Comparison of ENCODE assay signal across 13 mouse cellular contexts in genomic region chr1:165701562-165701961, GRCm38 (mm10). TPM values are rescaled to one million over a fixed set of nuclear protein-coding genes. Genes with fewer than 3 reads are reported as not detected.
DNase-seq lines count a peak whose midpoint lies in the region; ATAC-seq and TF ChIP-seq lines count a peak whose summit lies in the region.
"Had no signal": no experiment of that assay in that cellular context is flagged by ENCODE, and none has a peak within 500 bp of the region (broad histone marks: within the 10 kb centered on the region; RNA-seq: fewer than 3 reads in every experiment).

No protein-coding gene starts in this region.

- no peak for TF ChIP-seq RAD21 in CH12.LX (IDR thresholded peaks at IDR 0.05; ENCODE audit: low read depth, low read length)

- H3K27me3 ChIP-seq in intestine, embryonic 14.5 days (replicated peaks; ENCODE audit: control insufficient read depth, insufficient read depth, low read length), result no peaks in the 10 kb centered on the region
- H3K27me3 ChIP-seq in intestine, embryonic 16.5 days (replicated peaks; ENCODE audit: control insufficient read depth, insufficient read depth, low read length), result no peaks in the 10 kb centered on the region
- H3K27me3 ChIP-seq in CH12.LX (replicated peaks), result no peaks in the 10 kb centered on the region
- H3K27me3 ChIP-seq in liver, embryonic 13.5 days, result peaks cover 37% of the 10 kb centered on the region
- peaks cover 2% of the 10 kb centered on the region for H3K27me3 ChIP-seq in hindbrain, embryonic 11.5 days (ENCODE audit: control insufficient read depth, insufficient read depth, low read length)

- no peak for TF ChIP-seq CTCF in CH12.LX (conservative IDR thresholded peaks at IDR 0.05 in 1 of 2, IDR thresholded peaks at IDR 0.05 in 1 of 2; ENCODE audit: low read depth in 2 of 2, low read length in 2 of 2)

- H3K4me2 ChIP-seq in intestine, embryonic 14.5 days (ENCODE audit: low read length), result peak overlapping the region; percentile 45; the same call in 1 of the 2 replicates
- H3K4me2 ChIP-seq in intestine, embryonic 16.5 days (ENCODE audit: low read depth, low read length), result no peak overlapping the region
- H3K4me2 ChIP-seq in CH12.LX (ENCODE audit: insufficient read depth, low read depth, poor library complexity, severe bottlenecking), result peak overlapping the region; percentile 40
- peak overlapping the region; percentile 2; the same call in 1 of the 2 replicates for H3K4me2 ChIP-seq in liver, embryonic 13.5 days
- no peak overlapping the region for H3K4me2 ChIP-seq in hindbrain, embryonic 11.5 days (replicated peaks; ENCODE audit: low read depth, low read length)
- H3K4me2 ChIP-seq: midbrain, embryonic 12.5 days had no signal

- TF ChIP-seq EP300 in CH12.LX (IDR thresholded peaks at IDR 0.05; ENCODE audit: low read length), result no peak

- in situ Hi-C loops in CH12.LX (cut with MboI; ENCODE audit: low pct_ligation_motif_present, low pct_unique_long_range_greater_than_20kb, low sequenced_read_pairs), result no loop called here

- dilution Hi-C loops in CH12.LX (cut with MboI; ENCODE audit: extremely low pct_ligation_motif_present, extremely low pct_unique_long_range_greater_than_20kb, low sequenced_read_pairs), result no loop called here

- no peak for ATAC-seq in intestine, embryonic 14.5 days (replicated peaks; ENCODE audit: low FRiP score, low TSS enrichment, low read depth)
- ATAC-seq in intestine, embryonic 16.5 days, result no peak
- ATAC-seq in liver, embryonic 13.5 days (ENCODE audit: low read depth), result no peak
- no peak for ATAC-seq in hindbrain, embryonic 11.5 days (ENCODE audit: low FRiP score)
- ATAC-seq: hindbrain, postnatal 0 days had no signal

- H3K4me1 ChIP-seq in intestine, embryonic 14.5 days (replicated peaks; ENCODE audit: control insufficient read depth, insufficient read depth, low read length), result peaks cover 64% of the 10 kb centered on the region
- H3K4me1 ChIP-seq in intestine, embryonic 16.5 days (ENCODE audit: control insufficient read depth, insufficient read depth, low read length), result peaks cover 33% of the 10 kb centered on the region
- peaks cover 28 to 85% of the 10 kb centered on the region in 2 experiments for H3K4me1 ChIP-seq in CH12.LX (ENCODE audit: control insufficient read depth in 1 of 2, insufficient read depth in 2 of 2)
- H3K4me1 ChIP-seq in liver, embryonic 13.5 days (replicated peaks), result peaks cover 49% of the 10 kb centered on the region
- H3K4me1 ChIP-seq in hindbrain, embryonic 11.5 days (replicated peaks; ENCODE audit: control insufficient read depth, insufficient read depth, low read length), result no peaks in the 10 kb centered on the region

- WGBS in intestine, embryonic 14.5 days, result 30% methylated on average over 9 of the region's 9 CpGs
- WGBS in intestine, embryonic 16.5 days, result 41% methylated on average over 9 of the region's 9 CpGs
- WGBS in liver, embryonic 13.5 days (ENCODE audit: insufficient replicate concordance), result 29% methylated on average over 9 of the region's 9 CpGs
- 58% methylated on average over 9 of the region's 9 CpGs for WGBS in hindbrain, embryonic 11.5 days

- H3K9ac ChIP-seq in intestine, embryonic 14.5 days (ENCODE audit: low read length), result no peak overlapping the region
- H3K9ac ChIP-seq in intestine, embryonic 16.5 days (ENCODE audit: low read depth, low read length), result no peak overlapping the region
- peak overlapping the region; percentile 53; the same call in 1 of the 2 replicates for H3K9ac ChIP-seq in CH12.LX (ENCODE audit: insufficient read depth, low read depth)
- H3K9ac ChIP-seq in liver, embryonic 13.5 days, result no peak overlapping the region
- no peak overlapping the region for H3K9ac ChIP-seq in hindbrain, embryonic 11.5 days (ENCODE audit: low read depth, low read length)
- H3K9ac ChIP-seq: limb, embryonic 13.5 days; midbrain, embryonic 12.5 days; neural tube, embryonic 12.5 days had no signal

- no peak for TF ChIP-seq POLR2A in CH12.LX (IDR thresholded peaks at IDR 0.05; ENCODE audit: low read depth, low read length)

- no peak for DNase-seq in intestine, embryonic 14.5 days (ENCODE audit: low spot score)
- DNase-seq in A20 (ENCODE audit: low read depth, low spot score) (peak; percentile 64), CH12.LX (ENCODE audit: extremely low read depth) (no peak)
- no peak for DNase-seq in liver, embryonic 13.5 days
- no peak for DNase-seq in adrenal gland, adult (ENCODE audit: inconsistent age in 2 of 2, low spot score in 1 of 2)
- no peak for DNase-seq in adrenal gland, adult 18-20 months (ENCODE audit: low spot score in 2 of 2)
- DNase-seq in hindbrain, embryonic 11.5 days (ENCODE audit: low spot score), result no peak

- H3K9me3 ChIP-seq in intestine, embryonic 14.5 days (ENCODE audit: control insufficient read depth, low read length), result no peaks in the 10 kb centered on the region
- H3K9me3 ChIP-seq in intestine, embryonic 16.5 days (ENCODE audit: control insufficient read depth, low read length), result no peaks in the 10 kb centered on the region
- H3K9me3 ChIP-seq in CH12.LX (replicated peaks; ENCODE audit: low read length), result no peaks in the 10 kb centered on the region
- H3K9me3 ChIP-seq in liver, embryonic 13.5 days (replicated peaks), result no peaks in the 10 kb centered on the region
- H3K9me3 ChIP-seq in hindbrain, embryonic 11.5 days (ENCODE audit: control insufficient read depth, low read length), result no peaks in the 10 kb centered on the region
- H3K9me3 ChIP-seq: forebrain, embryonic 10.5 days; limb, embryonic 13.5 days; midbrain, embryonic 12.5 days; neural tube, embryonic 12.5 days had no signal

- no peak overlapping the region for H3K27ac ChIP-seq in intestine, embryonic 14.5 days (ENCODE audit: low read depth)
- H3K27ac ChIP-seq in intestine, embryonic 16.5 days (ENCODE audit: low read length), result no peak overlapping the region
- peak overlapping the region; percentile 88 for H3K27ac ChIP-seq in CH12.LX (ENCODE audit: insufficient read depth, low read depth)
- no peak overlapping the region for H3K27ac ChIP-seq in liver, embryonic 13.5 days
- no peak overlapping the region for H3K27ac ChIP-seq in hindbrain, embryonic 11.5 days (ENCODE audit: low read depth, low read length)
- H3K27ac ChIP-seq: forebrain, embryonic 10.5 days; hindbrain, postnatal 0 days; limb, embryonic 13.5 days; midbrain, embryonic 12.5 days; neural tube, embryonic 12.5 days had no signal

- peaks cover 13% of the 10 kb centered on the region for H3K79me2 ChIP-seq in CH12.LX (replicated peaks; ENCODE audit: control insufficient read depth, extremely low read depth, insufficient read depth, poor library complexity, severe bottlenecking)

- no peak overlapping the region for H3K4me3 ChIP-seq in intestine, embryonic 14.5 days (ENCODE audit: low read depth, low read length)
- no peak overlapping the region for H3K4me3 ChIP-seq in intestine, embryonic 16.5 days (ENCODE audit: low read length)
- peak overlapping the region in 2 of 3 experiments; percentile 13 to 38 for H3K4me3 ChIP-seq in CH12.LX (replicated peaks in 1 of 3; ENCODE audit: low read depth in 2 of 3, low read length in 2 of 3, poor library complexity in 1 of 3)
- no peak overlapping the region for H3K4me3 ChIP-seq in liver, embryonic 13.5 days (replicated peaks)
- no peak overlapping the region for H3K4me3 ChIP-seq in hindbrain, embryonic 11.5 days (ENCODE audit: low read depth, low read length)
- H3K4me3 ChIP-seq: forebrain, embryonic 10.5 days; limb, embryonic 13.5 days; midbrain, embryonic 12.5 days; neural tube, embryonic 12.5 days had no signal

- no peaks in the 10 kb centered on the region for H3K36me3 ChIP-seq in intestine, embryonic 14.5 days (ENCODE audit: control insufficient read depth, insufficient read depth, low read length)
- H3K36me3 ChIP-seq in intestine, embryonic 16.5 days (ENCODE audit: control insufficient read depth, insufficient read depth, low read length), result no peaks in the 10 kb centered on the region
- peaks cover 9 to 37% of the 10 kb centered on the region in 2 experiments for H3K36me3 ChIP-seq in CH12.LX (replicated peaks in 1 of 2; ENCODE audit: control insufficient read depth in 1 of 2, insufficient read depth in 1 of 2, low read length in 1 of 2)
- no peaks in the 10 kb centered on the region for H3K36me3 ChIP-seq in liver, embryonic 13.5 days
- no peaks in the 10 kb centered on the region for H3K36me3 ChIP-seq in hindbrain, embryonic 11.5 days (ENCODE audit: control insufficient read depth, insufficient read depth, low read length)
- H3K36me3 ChIP-seq: forebrain, embryonic 10.5 days; limb, embryonic 13.5 days; midbrain, embryonic 12.5 days; neural tube, embryonic 12.5 days had no signal

TF ChIP-seq in CH12.LX, 34 proteins besides CTCF, POLR2A, EP300 and RAD21:
- no peak for TF ChIP-seq MYC (IDR thresholded peaks at IDR 0.05; ENCODE audit: low read depth, low read length)
- no peak for TF ChIP-seq MAX (IDR thresholded peaks at IDR 0.05; ENCODE audit: low read length)
- TF ChIP-seq PAX5 (IDR thresholded peaks at IDR 0.05; ENCODE audit: low read length), result no peak
- no peak; the same call in 1 of the 2 replicates for TF ChIP-seq SIN3A (IDR thresholded peaks at IDR 0.05; ENCODE audit: low read length)
- TF ChIP-seq ZC3H11A (IDR thresholded peaks at IDR 0.05; ENCODE audit: low read depth, low read length), result no peak
- TF ChIP-seq IRF4 (IDR thresholded peaks at IDR 0.05; ENCODE audit: low read depth, low read length), result no peak
- TF ChIP-seq ETS1 (conservative IDR thresholded peaks at IDR 0.05; ENCODE audit: low read depth, low read length), result no peak

RNA-seq across cellular contexts. Expression of gene Rcsd1, which starts 8.0 kb away (rescaled TPM):
- polyA plus RNA-seq in intestine, embryonic 14.5 days (2014; fragmentation: Nextera tagmentation; extraction: Ambion mirVana), result 29.1 and 31.4 TPM in 2 replicates
- 28.7 and 32.4 TPM in 2 replicates for polyA plus RNA-seq in intestine, embryonic 16.5 days (2015; fragmentation: Nextera tagmentation; extraction: Ambion mirVana)
- total RNA-seq in CH12.LX (2012; rRNA removed) (20.7 and 22.7 TPM in 2 replicates), CH12.LX (2014; rRNA removed) (34.8 and 35.7 TPM in 2 replicates)
- polyA plus RNA-seq in CH12.LX (2012; ENCODE audit: insufficient read length, low read depth), result 74.8 and 81.1 TPM in 2 replicates
- 7.5 and 8.3 TPM in 2 replicates for polyA plus RNA-seq in liver, embryonic 13.5 days (2015; fragmentation: Nextera tagmentation; extraction: Ambion mirVana)
- total RNA-seq in adrenal gland, adult 18-20 months (2021), result 10 to 100 TPM; 13.5 to 15.2 TPM
- polyA plus RNA-seq in hindbrain, embryonic 11.5 days (2014; fragmentation: Nextera tagmentation; extraction: Ambion mirVana), result 8.5 and 9.4 TPM in 2 replicates

Comparison
In these comparisons a context has a peak if more than half of its experiments do, and no peak if none do; other contexts are left out.
1. H3K4me2 ChIP-seq: peak in intestine, embryonic 14.5 days (single experiment), CH12.LX (single experiment) and liver, embryonic 13.5 days (single experiment); none in intestine, embryonic 16.5 days (single experiment) and hindbrain, embryonic 11.5 days (single experiment).
2. H3K4me3 ChIP-seq: peak in CH12.LX (2 of 3); none in intestine, embryonic 14.5 days (single experiment), intestine, embryonic 16.5 days (single experiment), liver, embryonic 13.5 days (single experiment) and hindbrain, embryonic 11.5 days (single experiment).